Mouse (Mus musculus): ENCODE measurements at regions not wholly inside any gene's neighbourhood (a gene's known extent, or its start where the extent isn't known, plus 50 kb on each side); places are given as distances from the start of the nearest gene placed in this dataset.
"Not testable (repeated sequence)": the region's sequence is repeated elsewhere in the genome, so short reads cannot be mapped to it uniquely, and the experiment has no call there.

DNA sequence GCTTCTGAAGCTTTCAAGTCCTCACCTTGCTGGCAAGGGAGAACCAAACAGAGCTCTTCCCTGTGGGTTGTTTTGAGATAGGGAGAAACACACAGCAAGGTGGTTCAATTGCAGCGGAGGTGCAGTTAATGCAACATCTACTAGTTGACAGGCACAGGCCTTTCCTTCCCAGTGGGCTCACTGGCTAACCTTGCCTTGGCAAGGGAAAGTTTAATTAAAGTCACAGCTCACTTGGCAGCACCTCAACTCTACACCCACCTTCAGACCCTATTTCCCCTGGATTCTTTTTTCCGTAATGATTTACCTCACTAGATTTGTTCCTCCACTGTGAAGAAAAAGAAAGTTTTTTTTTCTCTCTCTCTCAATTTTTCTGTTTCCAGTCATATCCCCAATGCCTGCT lies 314.5 kb downstream of the Tlr4 start:
- DNase-seq, result no peak

DNA sequence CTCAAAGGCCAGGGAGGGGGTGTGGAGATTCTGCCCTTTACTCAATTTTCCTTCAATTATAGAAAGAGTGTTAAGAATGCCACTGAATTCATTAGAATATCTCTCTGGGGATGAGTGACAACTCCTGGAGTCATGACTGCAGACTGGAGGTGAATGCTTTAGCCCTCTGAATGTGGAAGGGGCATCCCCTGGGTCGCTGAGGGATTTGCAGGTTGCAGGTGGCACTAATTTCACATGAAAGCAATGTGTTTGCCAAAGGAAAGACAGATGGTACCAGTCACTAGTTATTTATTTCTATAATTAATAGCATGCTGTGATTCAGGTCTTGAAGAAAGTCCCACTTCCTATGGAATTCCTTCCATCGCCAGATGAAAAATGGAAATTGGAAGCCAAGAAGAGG lies 321.1 kb downstream of the Tlr4 start:
- DNase-seq, result no peak

- no peak for DNase-seq
Observed at GRCm38 (mm10) chr4:67162673-67163072, 335.3 kb downstream of the Tlr4 start.

- no peak for DNase-seq
Observed at GRCm38 (mm10) chr4:67167720-67168119, 340.3 kb downstream of the Tlr4 start.

DNA sequence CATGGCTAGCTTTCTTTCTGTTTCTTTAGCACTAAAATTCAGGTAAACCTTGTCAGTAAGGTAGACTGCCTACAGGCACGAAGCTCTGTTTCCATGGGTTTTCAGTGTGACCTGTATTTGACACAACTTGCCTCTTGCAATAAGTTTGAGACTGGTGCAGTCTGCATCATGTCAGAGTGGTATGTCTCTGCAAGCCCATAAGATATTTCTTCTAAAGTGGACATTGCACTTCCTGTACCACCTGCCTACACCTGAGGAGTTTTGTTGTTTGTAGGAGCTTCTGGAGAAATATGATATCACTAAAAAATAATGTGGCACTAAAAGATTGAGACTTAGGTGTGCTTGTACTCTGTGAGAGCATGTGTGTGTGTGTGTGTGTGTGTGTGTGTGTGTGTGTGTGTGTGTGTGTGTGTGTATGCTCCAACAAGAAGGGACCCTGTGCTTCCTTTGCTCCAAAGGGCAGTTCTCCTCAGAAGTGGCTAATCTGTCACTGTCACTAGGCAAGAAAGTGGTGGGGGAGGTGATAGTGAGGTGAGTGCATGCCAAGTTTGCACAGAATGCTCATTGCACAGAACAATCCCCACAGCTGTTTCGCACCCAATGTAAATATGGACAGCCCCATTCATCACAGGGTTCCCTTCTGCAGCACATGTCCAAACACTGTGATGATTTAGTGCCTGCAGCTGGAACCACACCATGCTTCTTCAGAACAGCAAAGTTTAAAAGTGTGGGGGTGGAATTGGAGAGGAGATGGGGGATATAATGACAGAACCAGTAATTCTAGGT lies 360.5 kb downstream of the Tlr4 start:
- DNase-seq, result no peak

DNA sequence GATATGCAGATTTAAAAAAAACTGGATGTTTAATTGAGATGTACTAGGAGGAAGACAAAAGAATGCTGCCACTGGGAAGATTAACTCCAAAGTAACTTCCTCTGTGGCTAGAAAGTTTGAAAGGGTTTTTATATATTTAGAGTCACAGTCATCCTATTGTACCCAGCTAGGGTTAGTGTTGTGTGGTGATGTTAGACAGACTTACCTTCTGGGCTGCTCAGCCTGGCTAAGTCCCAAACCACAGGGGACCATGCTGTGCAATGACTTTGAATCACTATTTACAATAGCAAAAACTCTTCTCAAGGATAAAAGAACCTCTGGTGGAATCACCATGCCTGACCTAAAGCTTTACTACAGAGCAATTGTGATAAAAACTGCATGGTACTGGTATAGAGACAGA lies 363.2 kb downstream of the Tlr4 start:
- no peak for DNase-seq

- DNase-seq, result no peak
Observed at GRCm38 (mm10) chr4:67194425-67194824, 367.0 kb downstream of the Tlr4 start.

DNA sequence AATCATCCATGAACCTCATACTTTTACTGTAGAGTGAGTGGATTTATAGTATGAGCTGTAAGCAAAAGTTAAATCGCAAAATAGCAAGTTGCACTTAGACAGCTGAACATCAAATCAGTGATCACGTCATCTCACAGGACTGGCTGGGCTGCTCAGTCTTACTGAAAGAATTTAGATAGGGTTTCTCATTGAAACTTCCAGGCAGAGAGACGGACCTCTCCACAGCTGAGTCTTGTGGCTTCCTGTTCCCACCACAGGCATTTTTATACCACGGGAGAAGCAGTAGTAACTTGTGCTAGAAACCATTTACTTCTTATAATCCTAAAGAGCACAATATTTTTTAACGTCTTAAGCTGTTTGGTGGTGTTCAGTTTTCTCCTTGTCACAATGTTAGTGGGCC lies 369.5 kb downstream of the Tlr4 start:
- no peak for DNase-seq

GRCm38 (mm10) chr4:67208406-67208805 lies 381.0 kb downstream of the Tlr4 start:
- DNase-seq, result peak; percentile 13 to 44

- DNase-seq, result no peak
Observed at GRCm38 (mm10) chr4:67213363-67213762, 386.0 kb downstream of the Tlr4 start.

- no peak for DNase-seq
Observed at GRCm38 (mm10) chr4:67224533-67224932, 397.1 kb downstream of the Tlr4 start.

- DNase-seq, result no peak
Observed at GRCm38 (mm10) chr4:67229214-67229613, 401.8 kb downstream of the Tlr4 start.

DNA sequence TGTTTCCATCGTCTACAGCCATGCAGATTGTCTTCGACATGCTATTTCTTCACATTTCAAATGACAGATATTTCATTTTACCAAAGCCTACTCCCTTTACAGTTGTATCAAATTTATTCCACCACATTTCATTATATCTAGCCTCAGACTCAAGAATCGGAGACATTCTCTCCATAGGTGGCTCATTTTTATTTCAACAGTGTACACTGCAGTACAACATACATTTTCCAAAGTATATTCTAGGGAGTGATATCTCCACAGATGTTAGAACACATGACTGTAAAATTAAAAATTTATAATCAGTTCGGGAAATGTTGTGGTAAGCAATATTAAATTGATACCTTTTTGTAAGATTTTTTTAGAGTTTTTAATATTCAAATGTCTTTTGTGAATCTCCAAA lies 446.2 kb downstream of the Tlr4 start:
- DNase-seq, result no peak

DNA sequence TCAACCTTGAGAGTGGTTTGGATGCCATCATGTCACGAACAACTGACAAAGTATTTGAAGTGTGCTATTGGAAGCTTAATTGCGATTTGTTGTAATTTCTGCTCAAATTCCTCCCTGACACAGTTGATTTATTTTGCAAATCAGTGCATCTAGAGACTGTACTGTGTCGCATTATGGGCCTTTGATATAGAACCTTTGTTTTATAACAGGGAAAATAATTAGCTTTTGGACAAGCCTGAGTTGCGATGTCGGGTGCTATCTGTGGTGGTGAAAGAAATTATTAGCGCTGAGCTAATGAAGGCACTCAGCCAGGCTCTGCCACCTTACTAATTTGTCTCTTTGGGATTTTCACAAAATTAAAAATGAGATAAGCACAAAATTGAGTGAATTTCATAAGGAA lies 473.6 kb downstream of the Tlr4 start:
- no peak for DNase-seq

- DNase-seq, result no peak
Observed at GRCm38 (mm10) chr4:67301740-67302139, 474.4 kb downstream of the Tlr4 start.

- not testable (repeated sequence) for DNase-seq
Observed at GRCm38 (mm10) chr4:67320098-67320497, 492.7 kb downstream of the Tlr4 start.

Data from adrenal gland, postnatal 36 days (tissue).